Mouse (Mus musculus): Measurements from ENCODE around the gene Gm8453. TPM values are rescaled to one million over a fixed set of nuclear protein-coding genes. Genes with fewer than 3 reads are reported as not detected.
"Not testable (repeated sequence)": the region's sequence is repeated elsewhere in the genome, so short reads cannot be mapped to it uniquely, and the experiment has no call there.

Gene Gm8453
- not detected in 2 replicates for polyA plus RNA-seq (2015; fragmentation: Nextera tagmentation; extraction: Ambion mirVana)

DNA sequence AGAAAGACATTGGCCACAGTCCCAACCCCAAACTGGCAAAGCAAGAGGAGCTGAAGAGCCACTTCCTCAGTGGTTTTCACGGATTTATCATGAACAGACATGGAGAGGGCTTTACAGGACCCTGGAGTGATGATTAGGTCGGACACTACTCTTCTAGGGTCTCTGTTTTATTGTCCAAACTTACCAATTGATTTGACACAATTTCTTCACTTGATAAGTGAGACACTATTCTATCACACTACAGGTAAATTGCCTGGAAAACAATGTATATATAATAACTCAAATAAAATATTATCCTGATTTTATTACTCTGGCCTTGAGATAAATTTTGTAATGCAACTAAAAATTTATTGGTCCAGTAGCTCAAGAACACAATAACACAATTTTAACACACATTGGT is at the start of gene Gm8453:
Gene Gm8453 (minus strand): TSS at position 101 of the 400 bp plus-strand sequence.
- not testable (repeated sequence) for ATAC-seq (replicated peaks); H3K9me3 ChIP-seq
- 18% methylated on average over 2 of the region's 2 CpGs for WGBS

DNA sequence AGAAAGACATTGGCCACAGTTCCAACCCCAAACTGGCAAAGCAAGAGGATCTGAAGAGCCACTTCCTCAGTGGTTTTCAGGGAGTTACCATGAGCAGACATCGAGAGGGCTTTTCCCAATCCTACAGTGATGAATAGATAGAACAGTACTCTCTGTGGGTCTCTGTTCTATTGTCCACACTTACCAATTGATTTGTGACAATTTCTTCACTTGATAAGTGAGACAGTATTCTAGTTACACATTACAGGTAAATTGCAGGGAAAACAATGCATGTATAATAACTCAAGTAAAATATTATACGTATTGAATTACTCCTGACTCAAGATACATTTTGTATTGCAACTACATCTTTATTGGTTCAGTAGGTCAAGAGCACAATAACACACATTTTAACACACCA is 28.1 kb downstream of the Gm8453 start, which contains the start of gene Gm8653:
Gene Gm8653 (minus strand): TSS at position 101 of the 400 bp plus-strand sequence.
- not testable (repeated sequence) for H3K9me3 ChIP-seq; H3K9ac ChIP-seq (replicated peaks); H3K27me3 ChIP-seq; H3K4me3 ChIP-seq; H3K36me3 ChIP-seq; H3K4me1 ChIP-seq; H3K27ac ChIP-seq (replicated peaks); H3K4me2 ChIP-seq (replicated peaks); ATAC-seq (replicated peaks)
- WGBS = no CpG with 5 or more reads among the region's 2 CpGs

More for the DNA sequence above, at the start of gene Gm8453:
- H3K4me2 ChIP-seq (replicated peaks); H3K9ac ChIP-seq (replicated peaks); H3K27ac ChIP-seq (replicated peaks); H3K36me3 ChIP-seq; H3K4me3 ChIP-seq; H3K4me1 ChIP-seq; H3K27me3 ChIP-seq: not testable (repeated sequence)

DNA sequence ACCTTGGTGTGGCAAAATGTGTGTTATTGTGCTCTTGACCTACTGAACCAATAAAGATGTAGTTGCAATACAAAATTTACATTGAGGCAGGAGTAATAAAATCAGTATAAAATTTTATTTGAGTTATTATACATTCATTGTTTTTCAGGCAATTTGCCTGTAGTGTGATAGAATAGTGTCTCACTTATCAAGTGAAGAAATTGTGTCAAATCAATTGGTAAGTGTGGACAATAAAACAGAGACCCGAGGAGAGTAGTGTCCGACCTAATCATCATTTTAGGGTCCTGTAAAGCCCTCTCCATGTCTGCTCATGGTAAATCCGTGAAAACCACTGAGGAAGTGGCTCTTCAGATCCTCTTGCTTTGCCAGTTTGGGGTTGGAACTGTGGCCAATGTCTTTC is 40.2 kb downstream of the Gm8453 start, which contains the start of gene Vmn1r143:
Gene Vmn1r143 (plus strand): TSS at position 301 of the 400 bp plus-strand sequence.
- not testable (repeated sequence) for H3K4me3 ChIP-seq; H3K27me3 ChIP-seq; H3K4me2 ChIP-seq (replicated peaks); H3K9ac ChIP-seq (replicated peaks); H3K9me3 ChIP-seq; H3K27ac ChIP-seq (replicated peaks); H3K36me3 ChIP-seq; H3K4me1 ChIP-seq; ATAC-seq (replicated peaks)
- WGBS = no CpG with 5 or more reads among the region's 3 CpGs

Other genes starting within 250 kb of the Gm8453 start
- not detected in 2 replicates for gene Vmn1r137, start 234.9 kb downstream of the Gm8453 start, polyA plus RNA-seq (2015; fragmentation: Nextera tagmentation; extraction: Ambion mirVana)
- not detected in 2 replicates for gene Vmn1r138, start 200.6 kb downstream of the Gm8453 start, polyA plus RNA-seq (2015; fragmentation: Nextera tagmentation; extraction: Ambion mirVana)
- not detected in 2 replicates for gene Gm6176, start 173.2 kb downstream of the Gm8453 start, polyA plus RNA-seq (2015; fragmentation: Nextera tagmentation; extraction: Ambion mirVana)
- gene Vmn1r139, start 160.4 kb downstream of the Gm8453 start, polyA plus RNA-seq (2015; fragmentation: Nextera tagmentation; extraction: Ambion mirVana) = not detected in 2 replicates
- gene Gm16451, start 111.2 kb downstream of the Gm8453 start, polyA plus RNA-seq (2015; fragmentation: Nextera tagmentation; extraction: Ambion mirVana) = not detected in 2 replicates
- gene Gm10666, start 94.7 kb downstream of the Gm8453 start, polyA plus RNA-seq (2015; fragmentation: Nextera tagmentation; extraction: Ambion mirVana) = not detected in 2 replicates
- not detected in 2 replicates for gene Vmn1r142, start 65.4 kb downstream of the Gm8453 start, polyA plus RNA-seq (2015; fragmentation: Nextera tagmentation; extraction: Ambion mirVana)
- not detected in 2 replicates for gene Vmn1r143, start 40.1 kb downstream of the Gm8453 start, polyA plus RNA-seq (2015; fragmentation: Nextera tagmentation; extraction: Ambion mirVana)
- gene Gm8653, start 28.2 kb downstream of the Gm8453 start, polyA plus RNA-seq (2015; fragmentation: Nextera tagmentation; extraction: Ambion mirVana) = not detected in 2 replicates
- gene Gm4187, start 100.2 kb upstream of the Gm8453 start, polyA plus RNA-seq (2015; fragmentation: Nextera tagmentation; extraction: Ambion mirVana) = not detected in 2 replicates
- not detected in 2 replicates for gene Gm8660, start 141.6 kb upstream of the Gm8453 start, polyA plus RNA-seq (2015; fragmentation: Nextera tagmentation; extraction: Ambion mirVana)
- gene Vmn1r148, start 184.1 kb upstream of the Gm8453 start, polyA plus RNA-seq (2015; fragmentation: Nextera tagmentation; extraction: Ambion mirVana) = not detected in 2 replicates
- gene Vmn1r149, start 208.7 kb upstream of the Gm8453 start, polyA plus RNA-seq (2015; fragmentation: Nextera tagmentation; extraction: Ambion mirVana) = not detected in 2 replicates
- not detected in 2 replicates for gene Gm10665, start 234.6 kb upstream of the Gm8453 start, polyA plus RNA-seq (2015; fragmentation: Nextera tagmentation; extraction: Ambion mirVana)

All from forebrain, embryonic 15.5 days (tissue).